Comparison of ENCODE assay signal across 34 mouse cellular contexts in genomic region chr13:95521029-95521428, GRCm38 (mm10). TPM values are rescaled to one million over a fixed set of nuclear protein-coding genes. Genes with fewer than 3 reads are reported as not detected.
DNase-seq lines count a peak whose midpoint lies in the region; ATAC-seq lines count a peak whose summit lies in the region.
"Had no signal": no experiment of that assay in that cellular context is flagged by ENCODE, and none has a peak within 500 bp of the region (broad histone marks: within the 10 kb centered on the region; RNA-seq: fewer than 3 reads in every experiment).

No protein-coding gene starts in this region.

- peaks cover 13% of the 10 kb centered on the region; the same call in 1 of the 2 replicates for H3K4me1 ChIP-seq in forebrain, embryonic 14.5 days (ENCODE audit: control insufficient read depth, insufficient read depth, low read length)

- H3K9me3 ChIP-seq in forebrain, embryonic 14.5 days (replicated peaks; ENCODE audit: control insufficient read depth, low read length) = no peaks in the 10 kb centered on the region
- H3K9me3 ChIP-seq: embryonic facial prominence, embryonic 10.5 days; heart, embryonic 10.5 days; liver, embryonic 13.5 days; midbrain, embryonic 12.5 days; neural tube, embryonic 12.5 days had no signal

- ATAC-seq in activated CD4-positive, CD25-positive, alpha-beta regulatory T cell, adult 4 months = peak; percentile 78
- no peak for ATAC-seq in forebrain, embryonic 14.5 days
- ATAC-seq: forebrain, embryonic 16.5 days; hindbrain, embryonic 16.5 days had no signal

- H3K27me3 ChIP-seq in forebrain, embryonic 14.5 days (replicated peaks; ENCODE audit: control insufficient read depth, insufficient read depth, low read length) = peaks cover 19% of the 10 kb centered on the region

- no peaks in the 10 kb centered on the region for H3K36me3 ChIP-seq in forebrain, embryonic 14.5 days (ENCODE audit: control insufficient read depth, insufficient read depth, low read length)
- H3K36me3 ChIP-seq: embryonic facial prominence, embryonic 10.5 days; heart, embryonic 10.5 days; liver, embryonic 13.5 days; midbrain, embryonic 12.5 days; neural tube, embryonic 12.5 days had no signal

- peak; percentile 32 for DNase-seq in thymus, postnatal 4 days
- no peak for DNase-seq in thymus, adult 18-20 months
- DNase-seq in naive thymus-derived CD4-positive, alpha-beta T cell, adult 2 months (ENCODE audit: low read depth) = peak; percentile 68
- no peak for DNase-seq in left cerebral cortex, postnatal 36 days (ENCODE audit: low spot score in 2 of 2)
- DNase-seq in urinary bladder, adult 2 months (ENCODE audit: low spot score) = no peak
- DNase-seq in forebrain, embryonic 14.5 days (ENCODE audit: low spot score) = no peak
- DNase-seq: adrenal gland, adult 2 months; cerebellum, adult 11-12 months; cerebellum, postnatal 10 days; gastrocnemius, postnatal 10 days; kidney, adult 9 months; kidney, postnatal 36 days; layer of hippocampus, postnatal 36 days; liver, embryonic 13.5 days; lung, embryonic 14.5 days; retina, postnatal 1 day; right cerebral cortex, postnatal 4 days had no signal

- no peak overlapping the region for H3K4me3 ChIP-seq in forebrain, embryonic 14.5 days (ENCODE audit: low read depth, low read length)
- H3K4me3 ChIP-seq: embryonic facial prominence, embryonic 10.5 days; heart, embryonic 10.5 days; liver, embryonic 13.5 days; midbrain, embryonic 12.5 days; neural tube, embryonic 12.5 days had no signal

- intact Hi-C loops in left cerebral cortex, postnatal 36 days (cut with DNase I) = no loop called here

- 90% methylated on average over 6 of the region's 6 CpGs for WGBS in forebrain, embryonic 14.5 days

- H3K4me2 ChIP-seq in forebrain, embryonic 14.5 days (ENCODE audit: low read length) = no peak overlapping the region
- H3K4me2 ChIP-seq: liver, embryonic 13.5 days; lung, embryonic 14.5 days; midbrain, embryonic 12.5 days; neural tube, embryonic 12.5 days had no signal

- no peak overlapping the region for H3K9ac ChIP-seq in forebrain, embryonic 14.5 days (ENCODE audit: low read length)
- H3K9ac ChIP-seq: liver, embryonic 13.5 days; lung, embryonic 14.5 days; midbrain, embryonic 12.5 days; neural tube, embryonic 12.5 days had no signal

- no peak overlapping the region for H3K27ac ChIP-seq in forebrain, embryonic 14.5 days (ENCODE audit: low read depth, low read length)
- H3K27ac ChIP-seq: embryonic facial prominence, embryonic 10.5 days; heart, embryonic 10.5 days; liver, embryonic 13.5 days; midbrain, embryonic 12.5 days; neural tube, embryonic 12.5 days had no signal

RNA-seq across cellular contexts. Expression of gene F2rl1, which starts 4.0 kb away (rescaled TPM):
- polyA plus RNA-seq in activated CD4-positive, CD25-positive, alpha-beta regulatory T cell, adult 4 months (2017; shearing (Covaris generic)) = 10 to 100 TPM; 17.0 to 21.0 TPM
- total RNA-seq in left cerebral cortex, postnatal 36 days (2021) = under 1 TPM; 0.32 to 0.57 TPM
- polyA plus RNA-seq in urinary bladder, adult 2 months (2012; rRNA removed) = 6.8 and 8.2 TPM in 2 replicates
- 0.17 and 0.30 TPM in 2 replicates for polyA plus RNA-seq in forebrain, embryonic 14.5 days (2014; fragmentation: Nextera tagmentation; extraction: Ambion mirVana)
- total RNA-seq: hematopoietic stem cell, adult 5-6 weeks had no signal
- polyA plus RNA-seq: C2C12; forebrain, embryonic 16.5 days had no signal

RNA-seq across cellular contexts. Expression of gene S100z, which starts 42.5 kb away (rescaled TPM):
- polyA plus RNA-seq in activated CD4-positive, CD25-positive, alpha-beta regulatory T cell, adult 4 months (2017; shearing (Covaris generic)) = not detected
- total RNA-seq in left cerebral cortex, postnatal 36 days (2021) = not detected
- 0.25 TPM in 1 of 2 replicates, not detected in the other for polyA plus RNA-seq in urinary bladder, adult 2 months (2012; rRNA removed)
- polyA plus RNA-seq in forebrain, embryonic 14.5 days (2014; fragmentation: Nextera tagmentation; extraction: Ambion mirVana) = not detected in 2 replicates
- total RNA-seq: adrenal gland, adult 2 months; ES-E14; granulocyte monocyte progenitor cell, adult 5-6 weeks; hematopoietic stem cell, adult 5-6 weeks; layer of hippocampus, adult 8-10 months; layer of hippocampus, postnatal 36 days; left cerebral cortex, postnatal 10 days; megakaryocyte, adult 5-6 weeks had no signal
- polyA plus RNA-seq: adrenal gland, adult 2 months; C2C12; cortical plate, adult 2 months; forebrain, embryonic 16.5 days; heart, embryonic 10.5 days; heart, postnatal 0 days; hindbrain, embryonic 16.5 days; limb, embryonic 14.5 days; liver, embryonic 13.5 days; midbrain, embryonic 12.5 days; neural tube, embryonic 12.5 days had no signal

Comparison
In these comparisons a context has a peak if more than half of its experiments do, and no peak if none do; other contexts are left out.
1. DNase-seq: peak in thymus, postnatal 4 days (single experiment) and naive thymus-derived CD4-positive, alpha-beta T cell, adult 2 months (single experiment); none in thymus, adult 18-20 months (0 of 2), left cerebral cortex, postnatal 36 days (0 of 2), urinary bladder, adult 2 months (single experiment) and forebrain, embryonic 14.5 days (single experiment).